Mouse (Mus musculus): ENCODE results near the gene Gm30083. TPM values are rescaled to one million over a fixed set of nuclear protein-coding genes. Genes with fewer than 3 reads are reported as not detected.

The Gm30083 gene
- polyA plus RNA-seq (2014; fragmentation: Nextera tagmentation; extraction: Ambion mirVana): not detected in 2 replicates

DNA sequence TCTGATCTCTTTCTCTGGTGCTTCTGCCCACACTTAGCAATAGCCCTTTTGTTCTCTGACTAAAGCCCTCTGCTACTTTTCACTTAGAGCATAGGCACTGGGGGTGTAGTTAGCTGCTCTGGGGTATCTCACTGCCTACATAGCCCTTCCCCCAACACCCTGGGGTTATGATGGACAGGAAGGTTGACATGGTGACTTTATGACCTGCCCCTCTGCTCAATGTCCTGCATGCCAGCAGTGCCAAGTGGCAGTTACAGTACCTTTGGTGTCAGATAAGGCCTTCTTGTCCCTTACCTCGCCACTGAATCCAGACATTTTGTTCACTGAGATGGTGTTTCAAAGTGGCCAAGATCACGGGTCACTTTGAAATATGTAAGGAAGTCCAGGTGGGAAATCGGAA, at the start of gene Gm30083:
Gm30083 (minus strand) TSS at position 120 of the 400 bp plus-strand sequence.
- Histone ChIP-seq H3K9me3 (ENCODE audit: low read depth, low read length) (no peaks in the 10 kb centered on the region), H3K36me3 (ENCODE audit: insufficient read depth) (no peaks in the 10 kb centered on the region), H3K4me2 (no peak within 1 kb of the TSS), H3K27me3 (ENCODE audit: insufficient read depth, low read length) (no peaks in the 10 kb centered on the region), H3K4me1 (ENCODE audit: insufficient read depth) (no peaks in the 10 kb centered on the region), H3K4me3 (ENCODE audit: low read depth, low read length) (no peak within 1 kb of the TSS), H3K9ac (no peak within 1 kb of the TSS), H3K27ac (ENCODE audit: low read depth) (no peak within 1 kb of the TSS)
- no peak for ATAC-seq (ENCODE audit: insufficient read depth)
- no peak for DNase-seq
- WGBS: 81% methylated on average over 3 of the region's 3 CpGs
- TF ChIP-seq CTCF (IDR thresholded peaks at IDR 0.05; ENCODE audit: low read depth): no peak

GRCm38 (mm10) chr14:34052516-34052915, 37.5 kb upstream of the Gm30083 start, which contains the start of gene Antxrl:
Gene Antxrl (plus strand): TSS chr14:34052707.
- Histone ChIP-seq H3K4me1 (ENCODE audit: insufficient read depth) (no peaks in the 10 kb centered on the region), H3K36me3 (ENCODE audit: insufficient read depth) (no peaks in the 10 kb centered on the region), H3K4me3 (ENCODE audit: low read depth, low read length) (no peak within 1 kb of the TSS), H3K27ac (ENCODE audit: low read depth) (no peak within 1 kb of the TSS), H3K9ac (no peak within 1 kb of the TSS), H3K27me3 (ENCODE audit: insufficient read depth, low read length) (no peaks in the 10 kb centered on the region), H3K9me3 (ENCODE audit: low read depth, low read length) (no peaks in the 10 kb centered on the region), H3K4me2 (no peak within 1 kb of the TSS)
- TF ChIP-seq CTCF (IDR thresholded peaks at IDR 0.05; ENCODE audit: low read depth): no peak
- DNase-seq: no peak
- no peak for ATAC-seq (ENCODE audit: insufficient read depth)
- WGBS: 86% methylated on average over 6 of the region's 6 CpGs

GRCm38 (mm10) chr14:34050101-34050779, 35.3 kb upstream of the Gm30083 start:
- H3K36me3 ChIP-seq (ENCODE audit: insufficient read depth): no peaks in the 10 kb centered on the region
- WGBS: 70% methylated on average over 5 of the region's 5 CpGs
- H3K27ac ChIP-seq (ENCODE audit: low read depth): no peak overlapping the region
- H3K4me2 ChIP-seq: no peak overlapping the region
- no peak overlapping the region for H3K4me3 ChIP-seq (ENCODE audit: low read depth, low read length)
- no peak for TF ChIP-seq CTCF (IDR thresholded peaks at IDR 0.05; ENCODE audit: low read depth)
- H3K9ac ChIP-seq: no peak overlapping the region
- no peaks in the 10 kb centered on the region for H3K27me3 ChIP-seq (ENCODE audit: insufficient read depth, low read length)
- DNase-seq (no peak), ATAC-seq (ENCODE audit: insufficient read depth) (no peak)
- H3K4me1 ChIP-seq (ENCODE audit: insufficient read depth): no peaks in the 10 kb centered on the region
- no peaks in the 10 kb centered on the region for H3K9me3 ChIP-seq (ENCODE audit: low read depth, low read length)

DNA sequence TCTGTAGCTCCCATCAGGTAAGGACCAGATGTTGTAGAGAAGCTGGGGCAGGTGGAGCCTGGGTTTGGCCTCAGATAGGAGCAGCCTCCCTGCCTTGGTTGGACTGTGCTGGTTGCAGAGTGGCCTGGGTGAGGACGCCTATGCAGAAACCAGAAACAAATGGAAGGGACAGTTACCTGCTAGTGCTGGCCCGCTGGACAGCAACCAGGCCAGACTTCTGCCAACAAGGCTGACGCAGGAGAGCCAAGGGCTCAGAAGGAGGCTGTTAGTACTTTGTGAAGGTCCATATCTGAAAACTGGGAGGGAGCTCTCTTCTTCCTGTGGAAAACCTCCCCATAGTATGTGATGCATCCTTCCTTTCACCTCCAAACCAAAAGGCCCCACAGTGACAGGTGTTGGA, 28.4 kb upstream of the Gm30083 start:
- no peak overlapping the region for H3K4me3 ChIP-seq (ENCODE audit: low read depth, low read length)
- H3K4me2 ChIP-seq: no peak overlapping the region
- DNase-seq (no peak), ATAC-seq (ENCODE audit: insufficient read depth) (no peak)
- TF ChIP-seq CTCF (IDR thresholded peaks at IDR 0.05; ENCODE audit: low read depth): no peak
- no peak overlapping the region for H3K9ac ChIP-seq
- 50% methylated on average over 3 of the region's 3 CpGs for WGBS
- no peaks in the 10 kb centered on the region for H3K4me1 ChIP-seq (ENCODE audit: insufficient read depth)
- no peaks in the 10 kb centered on the region for H3K9me3 ChIP-seq (ENCODE audit: low read depth, low read length)
- H3K27ac ChIP-seq (ENCODE audit: low read depth): no peak overlapping the region
- H3K36me3 ChIP-seq (ENCODE audit: insufficient read depth): no peaks in the 10 kb centered on the region
- H3K27me3 ChIP-seq (ENCODE audit: insufficient read depth, low read length): no peaks in the 10 kb centered on the region

- H3K4me2 ChIP-seq: no peak overlapping the region
- TF ChIP-seq CTCF (IDR thresholded peaks at IDR 0.05; ENCODE audit: low read depth): no peak
- no peak overlapping the region for H3K4me3 ChIP-seq (ENCODE audit: low read depth, low read length)
- 71% methylated on average over 4 of the region's 4 CpGs for WGBS
- no peak overlapping the region for H3K27ac ChIP-seq (ENCODE audit: low read depth)
- H3K27me3 ChIP-seq (ENCODE audit: insufficient read depth, low read length): no peaks in the 10 kb centered on the region
- H3K9me3 ChIP-seq (ENCODE audit: low read depth, low read length): no peaks in the 10 kb centered on the region
- H3K36me3 ChIP-seq (ENCODE audit: insufficient read depth): no peaks in the 10 kb centered on the region
- H3K9ac ChIP-seq: no peak overlapping the region
- DNase-seq (no peak), ATAC-seq (ENCODE audit: insufficient read depth) (no peak)
- no peaks in the 10 kb centered on the region for H3K4me1 ChIP-seq (ENCODE audit: insufficient read depth)
Measured at GRCm38 (mm10) chr14:34041241-34041640, 26.3 kb upstream of the Gm30083 start.

DNA sequence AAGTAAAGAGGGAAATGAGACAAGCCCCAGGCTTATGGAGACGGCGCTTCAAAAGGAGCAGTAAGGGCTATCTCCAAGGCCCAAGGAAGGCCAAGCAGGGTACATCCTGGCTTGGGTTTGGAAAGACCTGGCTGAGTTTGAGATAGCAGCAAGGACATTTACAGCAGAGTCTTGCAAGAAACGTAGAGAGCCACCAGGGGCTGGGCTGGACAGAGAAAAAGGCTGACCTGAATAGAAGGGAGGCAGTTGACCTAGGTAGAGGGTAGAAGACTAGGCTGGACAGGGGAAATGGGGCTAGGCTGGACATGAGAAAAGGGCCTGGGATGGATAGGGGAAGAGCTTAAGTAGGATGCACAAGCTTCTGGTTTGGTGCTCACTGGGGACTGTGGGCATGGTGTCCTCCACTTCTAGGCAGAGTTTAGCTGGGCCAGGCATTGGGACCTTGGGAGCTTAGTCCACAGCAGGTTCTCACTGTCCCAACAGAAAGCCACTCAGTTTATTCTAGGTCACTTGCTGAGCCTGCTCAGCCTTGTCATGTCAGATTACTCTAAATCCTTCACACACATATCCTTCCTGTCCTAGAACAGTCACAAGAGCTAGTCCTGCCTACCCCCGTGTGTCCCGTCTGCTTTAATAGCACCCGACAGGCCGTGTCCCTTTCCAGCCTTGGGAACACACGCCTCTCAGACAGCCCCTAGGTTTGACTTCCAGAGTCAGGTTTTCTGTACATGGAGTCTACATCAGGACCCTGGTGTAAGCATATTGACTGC, 19.0 kb upstream of the Gm30083 start:
- H3K9ac ChIP-seq: no peak overlapping the region
- no peaks in the 10 kb centered on the region for H3K36me3 ChIP-seq (ENCODE audit: insufficient read depth)
- no peak overlapping the region for H3K4me2 ChIP-seq
- 82% methylated on average over 8 of the region's 8 CpGs for WGBS
- DNase-seq (no peak), ATAC-seq (ENCODE audit: insufficient read depth) (no peak)
- no peaks in the 10 kb centered on the region for H3K4me1 ChIP-seq (ENCODE audit: insufficient read depth)
- H3K4me3 ChIP-seq (ENCODE audit: low read depth, low read length): no peak overlapping the region
- TF ChIP-seq CTCF (IDR thresholded peaks at IDR 0.05; ENCODE audit: low read depth): no peak
- no peaks in the 10 kb centered on the region for H3K9me3 ChIP-seq (ENCODE audit: low read depth, low read length)
- no peak overlapping the region for H3K27ac ChIP-seq (ENCODE audit: low read depth)
- H3K27me3 ChIP-seq (ENCODE audit: insufficient read depth, low read length): no peaks in the 10 kb centered on the region

- Histone ChIP-seq H3K27ac (ENCODE audit: low read depth) (no peak overlapping the region), H3K9me3 (ENCODE audit: low read depth, low read length) (no peaks in the 10 kb centered on the region), H3K4me2 (no peak overlapping the region), H3K4me1 (ENCODE audit: insufficient read depth) (no peaks in the 10 kb centered on the region), H3K4me3 (ENCODE audit: low read depth, low read length) (no peak overlapping the region), H3K36me3 (ENCODE audit: insufficient read depth) (no peaks in the 10 kb centered on the region), H3K27me3 (ENCODE audit: insufficient read depth, low read length) (no peaks in the 10 kb centered on the region), H3K9ac (no peak overlapping the region)
- ATAC-seq (ENCODE audit: insufficient read depth) (no peak), DNase-seq (no peak)
- TF ChIP-seq CTCF (IDR thresholded peaks at IDR 0.05; ENCODE audit: low read depth): no peak
- WGBS: 20% methylated on average over 2 of the region's 2 CpGs
Measured at GRCm38 (mm10) chr14:34026710-34027109, 11.7 kb upstream of the Gm30083 start.

Measured in lung, embryonic 14.5 days (tissue).